In genomic region chr10:24463873-24464272, GRCm38 (mm10) we compare ENCODE assay signal across 33 mouse cellular contexts.
"Had no signal": no experiment of that assay in that cellular context is flagged by ENCODE, and none has a peak within 500 bp of the region (broad histone marks: within the 10 kb centered on the region; RNA-seq: fewer than 3 reads in every experiment).

No protein-coding gene starts in this region.

- H3K9ac ChIP-seq: heart, embryonic 12.5 days; heart, embryonic 13.5 days; heart, embryonic 15.5 days; hindbrain, embryonic 12.5 days; hindbrain, embryonic 13.5 days; hindbrain, embryonic 14.5 days; hindbrain, embryonic 15.5 days; kidney, embryonic 15.5 days had no signal

- H3K27me3 ChIP-seq: heart, embryonic 12.5 days; heart, embryonic 13.5 days; heart, embryonic 15.5 days; hindbrain, embryonic 12.5 days; hindbrain, embryonic 13.5 days; hindbrain, embryonic 15.5 days; kidney, embryonic 15.5 days had no signal

- H3K4me1 ChIP-seq: hindbrain, embryonic 13.5 days; hindbrain, embryonic 15.5 days; kidney, embryonic 15.5 days had no signal

- H3K27ac ChIP-seq: heart, embryonic 10.5 days; heart, embryonic 13.5 days; heart, embryonic 15.5 days; hindbrain, embryonic 10.5 days; hindbrain, embryonic 12.5 days; hindbrain, embryonic 13.5 days; hindbrain, embryonic 14.5 days; hindbrain, embryonic 15.5 days; hindbrain, postnatal 0 days; kidney, embryonic 15.5 days; kidney, postnatal 0 days; layer of hippocampus, adult 2 months; left cerebral cortex, adult 2 months had no signal

- DNase-seq: heart, postnatal 10 days; heart, postnatal 14 days; heart, postnatal 36 days; heart, postnatal 4 days; kidney, adult 11 months; kidney, adult 18-20 months; kidney, adult 2 months; kidney, adult 8-10 months; kidney, adult 9 months; kidney, postnatal 10 days; kidney, postnatal 14 days; kidney, postnatal 25 days; kidney, postnatal 36 days; kidney, postnatal 4 days; layer of hippocampus, adult 9-11 months; layer of hippocampus, postnatal 36 days had no signal

- H3K36me3 ChIP-seq: heart, embryonic 10.5 days; heart, embryonic 12.5 days; heart, embryonic 13.5 days; heart, embryonic 15.5 days; hindbrain, embryonic 10.5 days; hindbrain, embryonic 12.5 days; hindbrain, embryonic 13.5 days; hindbrain, embryonic 15.5 days; kidney, embryonic 15.5 days had no signal

- H3K4me2 ChIP-seq: heart, embryonic 11.5 days; heart, embryonic 12.5 days; heart, embryonic 13.5 days; heart, embryonic 15.5 days; hindbrain, embryonic 12.5 days; hindbrain, embryonic 13.5 days; hindbrain, embryonic 14.5 days; hindbrain, embryonic 15.5 days; kidney, embryonic 15.5 days had no signal

- H3K4me3 ChIP-seq: heart, embryonic 10.5 days; heart, embryonic 12.5 days; heart, embryonic 13.5 days; heart, embryonic 15.5 days; hindbrain, embryonic 10.5 days; hindbrain, embryonic 12.5 days; hindbrain, embryonic 13.5 days; hindbrain, embryonic 15.5 days; kidney, embryonic 15.5 days; layer of hippocampus, adult 2 months; left cerebral cortex, adult 2 months had no signal

- ATAC-seq: hindbrain, embryonic 16.5 days; hindbrain, postnatal 0 days; inflammation-experienced regulatory T-cells, adult 6 months had no signal

- H3K9me3 ChIP-seq: heart, embryonic 10.5 days; heart, embryonic 12.5 days; heart, embryonic 13.5 days; heart, embryonic 15.5 days; hindbrain, embryonic 10.5 days; hindbrain, embryonic 12.5 days; hindbrain, embryonic 13.5 days; hindbrain, embryonic 15.5 days had no signal
